Mouse (Mus musculus) erythroblast, embryonic 14.5 days (primary cell): ENCODE results near the gene Dcaf5.

Experiments used
- GATA1 ChIP-seq: IDR thresholded peaks from 2 replicates; pipeline ENCODE4 v1.6.1; 2012; ENCODE audit warnings: low read length, inconsistent platforms, mixed read lengths
- TAL1 ChIP-seq: IDR thresholded peaks from 3 replicates; pipeline ENCODE4 v1.6.1; 2012; ENCODE audit warnings: low read length, inconsistent platforms, mixed read lengths

DNA sequence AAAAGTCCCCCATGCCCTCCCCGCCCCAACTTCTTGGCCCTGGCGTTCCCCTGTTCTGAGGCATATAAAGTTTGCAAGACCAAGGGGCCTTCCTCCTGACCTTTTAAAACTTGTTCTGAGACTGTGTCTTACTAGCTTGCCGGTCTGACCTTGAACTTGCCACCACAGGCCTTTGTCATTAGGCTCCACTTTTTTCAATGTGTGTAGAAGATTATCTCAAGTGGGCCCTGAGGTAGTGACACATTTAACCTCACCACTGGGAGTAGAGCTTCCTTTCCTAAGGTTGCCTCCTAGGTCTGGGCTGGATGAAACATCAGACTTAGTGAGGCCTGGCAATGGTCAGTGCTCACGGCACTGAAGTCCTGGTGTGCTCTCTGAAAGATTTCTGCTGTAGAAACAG, 69.2 kb downstream of the Dcaf5 start:
- TF ChIP-seq GATA1, result no peak
- no peak for TF ChIP-seq TAL1
